Mouse (Mus musculus): ENCODE measurements around the gene Clasp1. TPM values are rescaled to one million over a fixed set of nuclear protein-coding genes. Genes with fewer than 3 reads are reported as not detected.
A peak's percentile ranks its signal among the peaks of the same experiment; 100 is the strongest.

The Clasp1 gene
- polyA plus RNA-seq, 1 experiment from 2014 or later: 38.2 TPM

- Histone ChIP-seq H3K27ac (ENCODE audit: low read length) (no peak overlapping the region), H3K9me3 (ENCODE audit: low read length) (no peaks in the 10 kb centered on the region), H3K4me3 (ENCODE audit: low read length) (no peak overlapping the region), H3K4me1 (ENCODE audit: insufficient read depth, low read length) (peaks cover 6% of the 10 kb centered on the region; the same call in 1 of the 2 replicates), H3K36me3 (ENCODE audit: insufficient read depth, low read length) (peaks cover 13% of the 10 kb centered on the region; the same call in 1 of the 2 replicates), H3K4me2 (replicated peaks; ENCODE audit: low read depth, low read length) (no peak overlapping the region), H3K9ac (replicated peaks; ENCODE audit: low read length) (peak overlapping the region; percentile 6; the same call in 1 of the 2 replicates), H3K27me3 (ENCODE audit: insufficient read depth, low read length) (no peaks in the 10 kb centered on the region)
- no peak for ATAC-seq (ENCODE audit: low FRiP score, low TSS enrichment)
- 72% methylated on average over 6 of the region's 6 CpGs for WGBS
These were observed 92.8 kb downstream of the Clasp1 start for GRCm38 (mm10) chr1:118481703-118482102.

DNA sequence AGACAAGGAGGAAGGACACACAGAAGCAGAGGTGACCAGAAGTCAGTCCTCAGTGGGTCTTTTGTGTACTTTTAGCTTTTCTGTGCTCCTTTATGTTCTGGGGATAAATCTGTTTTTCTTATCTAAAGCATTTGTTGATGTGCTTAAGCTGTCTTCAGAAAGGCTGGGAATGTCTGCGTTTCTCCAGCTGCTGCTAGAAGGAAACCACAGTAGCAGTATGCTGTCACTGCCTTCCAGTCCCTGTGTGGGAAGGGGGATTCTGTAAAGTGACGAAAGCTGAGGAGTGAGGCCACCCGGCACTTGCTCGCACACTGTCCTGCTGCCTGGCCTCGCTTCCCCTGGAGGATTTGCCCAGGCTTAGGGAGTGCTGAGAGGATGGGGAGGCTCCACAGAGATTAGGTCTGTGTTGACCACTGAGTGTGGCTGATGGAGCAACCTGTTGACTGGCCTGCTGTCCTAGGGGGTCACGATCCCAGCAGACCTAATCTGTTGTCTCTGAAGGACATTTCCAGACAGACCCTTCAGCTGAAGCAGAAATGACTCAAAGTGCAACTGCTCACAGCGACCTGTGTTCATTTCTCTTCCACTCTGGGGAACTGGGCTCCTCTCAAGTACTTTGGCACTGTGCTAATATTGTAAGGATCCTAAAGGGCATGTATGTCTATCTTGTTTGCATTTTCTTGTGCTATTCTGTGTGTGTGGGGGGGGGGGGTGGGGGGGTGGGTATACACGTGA, 93.6 kb downstream of the Clasp1 start:
- H3K4me2 ChIP-seq (replicated peaks; ENCODE audit: low read depth, low read length): no peak overlapping the region
- peaks cover 13% of the 10 kb centered on the region; the same call in 1 of the 2 replicates for H3K36me3 ChIP-seq (ENCODE audit: insufficient read depth, low read length)
- H3K4me1 ChIP-seq (ENCODE audit: insufficient read depth, low read length): peaks cover 6% of the 10 kb centered on the region; the same call in 1 of the 2 replicates
- H3K9me3 ChIP-seq (ENCODE audit: low read length): no peaks in the 10 kb centered on the region
- no peak overlapping the region for H3K4me3 ChIP-seq (ENCODE audit: low read length)
- H3K27me3 ChIP-seq (ENCODE audit: insufficient read depth, low read length): no peaks in the 10 kb centered on the region
- H3K27ac ChIP-seq (ENCODE audit: low read length): no peak overlapping the region
- no peak for ATAC-seq (ENCODE audit: low FRiP score, low TSS enrichment)
- WGBS: 81% methylated on average over 8 of the region's 8 CpGs
- H3K9ac ChIP-seq (replicated peaks; ENCODE audit: low read length): no peak overlapping the region

GRCm38 (mm10) chr1:118483504-118484096, 94.7 kb downstream of the Clasp1 start:
- no peak overlapping the region for H3K27ac ChIP-seq (ENCODE audit: low read length)
- no peak overlapping the region for H3K4me2 ChIP-seq (replicated peaks; ENCODE audit: low read depth, low read length)
- ATAC-seq (ENCODE audit: low FRiP score, low TSS enrichment): no peak
- no peak overlapping the region for H3K4me3 ChIP-seq (ENCODE audit: low read length)
- peaks cover 13% of the 10 kb centered on the region; the same call in 1 of the 2 replicates for H3K36me3 ChIP-seq (ENCODE audit: insufficient read depth, low read length)
- no peak overlapping the region for H3K9ac ChIP-seq (replicated peaks; ENCODE audit: low read length)
- H3K9me3 ChIP-seq (ENCODE audit: low read length): no peaks in the 10 kb centered on the region
- WGBS: 73% methylated on average over 6 of the region's 6 CpGs
- no peaks in the 10 kb centered on the region for H3K27me3 ChIP-seq (ENCODE audit: insufficient read depth, low read length)
- peaks cover 6% of the 10 kb centered on the region; the same call in 1 of the 2 replicates for H3K4me1 ChIP-seq (ENCODE audit: insufficient read depth, low read length)

- Histone ChIP-seq H3K4me3 (ENCODE audit: low read length) (no peak overlapping the region), H3K4me2 (replicated peaks; ENCODE audit: low read depth, low read length) (no peak overlapping the region), H3K9me3 (ENCODE audit: low read length) (no peaks in the 10 kb centered on the region), H3K27me3 (ENCODE audit: insufficient read depth, low read length) (no peaks in the 10 kb centered on the region), H3K9ac (replicated peaks; ENCODE audit: low read length) (no peak overlapping the region), H3K4me1 (ENCODE audit: insufficient read depth, low read length) (peaks cover 6% of the 10 kb centered on the region; the same call in 1 of the 2 replicates), H3K27ac (ENCODE audit: low read length) (no peak overlapping the region), H3K36me3 (ENCODE audit: insufficient read depth, low read length) (0 out of 2 replicates have a peak, but pooled peaks cover 6% of the 10 kb centered on the region)
- no peak for ATAC-seq (ENCODE audit: low FRiP score, low TSS enrichment)
- WGBS: 83% methylated on average over 3 of the region's 3 CpGs
These were observed 96.7 kb downstream of the Clasp1 start for GRCm38 (mm10) chr1:118485572-118485971.

DNA sequence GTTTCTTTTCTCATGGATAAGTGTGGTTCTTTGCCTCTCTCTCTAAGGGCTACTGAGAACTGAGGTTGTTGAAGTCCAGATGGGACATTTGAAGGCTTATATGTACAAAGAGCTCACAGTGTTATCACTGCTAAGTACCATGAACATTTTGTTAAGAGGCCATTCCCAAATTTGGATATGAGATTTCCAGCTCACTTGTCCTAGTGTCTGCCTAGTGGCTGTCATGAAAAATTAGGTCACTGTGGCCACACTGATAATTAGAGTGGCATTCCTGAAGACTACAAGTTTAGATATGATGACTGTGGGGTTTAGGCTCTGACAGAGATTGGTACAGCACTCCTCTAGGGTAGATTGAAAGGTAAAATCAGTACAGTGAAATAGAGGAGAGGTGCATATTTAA, 97.2 kb downstream of the Clasp1 start:
- Histone ChIP-seq H3K36me3 (ENCODE audit: insufficient read depth, low read length) (0 out of 2 replicates have a peak, but pooled peaks cover 6% of the 10 kb centered on the region), H3K27me3 (ENCODE audit: insufficient read depth, low read length) (no peaks in the 10 kb centered on the region), H3K4me3 (ENCODE audit: low read length) (no peak overlapping the region), H3K4me1 (ENCODE audit: insufficient read depth, low read length) (peaks cover 6% of the 10 kb centered on the region; the same call in 1 of the 2 replicates), H3K9me3 (ENCODE audit: low read length) (no peaks in the 10 kb centered on the region), H3K27ac (ENCODE audit: low read length) (no peak overlapping the region), H3K4me2 (replicated peaks; ENCODE audit: low read depth, low read length) (no peak overlapping the region), H3K9ac (replicated peaks; ENCODE audit: low read length) (no peak overlapping the region)
- no peak for ATAC-seq (ENCODE audit: low FRiP score, low TSS enrichment)

GRCm38 (mm10) chr1:118492811-118493210, 104.0 kb downstream of the Clasp1 start:
- H3K9ac ChIP-seq (replicated peaks; ENCODE audit: low read length): no peak overlapping the region
- peaks cover 3% of the 10 kb centered on the region; the same call in 1 of the 2 replicates for H3K36me3 ChIP-seq (ENCODE audit: insufficient read depth, low read length)
- no peak overlapping the region for H3K4me2 ChIP-seq (replicated peaks; ENCODE audit: low read depth, low read length)
- H3K4me3 ChIP-seq (ENCODE audit: low read length): no peak overlapping the region
- WGBS: 83% methylated on average over 3 of the region's 3 CpGs
- H3K9me3 ChIP-seq (ENCODE audit: low read length): no peaks in the 10 kb centered on the region
- no peaks in the 10 kb centered on the region for H3K4me1 ChIP-seq (ENCODE audit: insufficient read depth, low read length)
- H3K27me3 ChIP-seq (ENCODE audit: insufficient read depth, low read length): no peaks in the 10 kb centered on the region
- no peak overlapping the region for H3K27ac ChIP-seq (ENCODE audit: low read length)
- ATAC-seq (ENCODE audit: low FRiP score, low TSS enrichment): no peak

- no peak overlapping the region for H3K9ac ChIP-seq (replicated peaks; ENCODE audit: low read length)
- peaks cover 18% of the 10 kb centered on the region; the same call in 1 of the 2 replicates for H3K36me3 ChIP-seq (ENCODE audit: insufficient read depth, low read length)
- H3K4me3 ChIP-seq (ENCODE audit: low read length): no peak overlapping the region
- WGBS: 98% methylated on average over 9 of the region's 9 CpGs
- no peaks in the 10 kb centered on the region for H3K4me1 ChIP-seq (ENCODE audit: insufficient read depth, low read length)
- H3K27me3 ChIP-seq (ENCODE audit: insufficient read depth, low read length): no peaks in the 10 kb centered on the region
- no peaks in the 10 kb centered on the region for H3K9me3 ChIP-seq (ENCODE audit: low read length)
- H3K4me2 ChIP-seq (replicated peaks; ENCODE audit: low read depth, low read length): no peak overlapping the region
- ATAC-seq (ENCODE audit: low FRiP score, low TSS enrichment): no peak
- H3K27ac ChIP-seq (ENCODE audit: low read length): no peak overlapping the region
These were observed 105.7 kb downstream of the Clasp1 start for GRCm38 (mm10) chr1:118494551-118494950.

GRCm38 (mm10) chr1:118498311-118498710, 109.5 kb downstream of the Clasp1 start:
- H3K27me3 ChIP-seq (ENCODE audit: insufficient read depth, low read length): no peaks in the 10 kb centered on the region
- no peak overlapping the region for H3K9ac ChIP-seq (replicated peaks; ENCODE audit: low read length)
- H3K4me2 ChIP-seq (replicated peaks; ENCODE audit: low read depth, low read length): no peak overlapping the region
- H3K27ac ChIP-seq (ENCODE audit: low read length): no peak overlapping the region
- peaks cover 53% of the 10 kb centered on the region; the same call in 1 of the 2 replicates for H3K36me3 ChIP-seq (ENCODE audit: insufficient read depth, low read length)
- no peak overlapping the region for H3K4me3 ChIP-seq (ENCODE audit: low read length)
- peak; percentile 80; the same call in 1 of the 2 replicates for ATAC-seq (ENCODE audit: low FRiP score, low TSS enrichment)
- H3K9me3 ChIP-seq (ENCODE audit: low read length): no peaks in the 10 kb centered on the region
- WGBS: 77% methylated on average over 5 of the region's 5 CpGs
- H3K4me1 ChIP-seq (ENCODE audit: insufficient read depth, low read length): no peaks in the 10 kb centered on the region

- Histone ChIP-seq H3K27ac (ENCODE audit: low read length) (no peak overlapping the region), H3K9ac (replicated peaks; ENCODE audit: low read length) (no peak overlapping the region), H3K36me3 (ENCODE audit: insufficient read depth, low read length) (peaks cover 69% of the 10 kb centered on the region), H3K9me3 (ENCODE audit: low read length) (no peaks in the 10 kb centered on the region), H3K4me2 (replicated peaks; ENCODE audit: low read depth, low read length) (no peak overlapping the region), H3K27me3 (ENCODE audit: insufficient read depth, low read length) (no peaks in the 10 kb centered on the region), H3K4me1 (ENCODE audit: insufficient read depth, low read length) (no peaks in the 10 kb centered on the region), H3K4me3 (ENCODE audit: low read length) (no peak overlapping the region)
- 93% methylated on average over 11 of the region's 11 CpGs for WGBS
- ATAC-seq (ENCODE audit: low FRiP score, low TSS enrichment): no peak
These were observed 111.7 kb downstream of the Clasp1 start for GRCm38 (mm10) chr1:118500606-118501005.

DNA sequence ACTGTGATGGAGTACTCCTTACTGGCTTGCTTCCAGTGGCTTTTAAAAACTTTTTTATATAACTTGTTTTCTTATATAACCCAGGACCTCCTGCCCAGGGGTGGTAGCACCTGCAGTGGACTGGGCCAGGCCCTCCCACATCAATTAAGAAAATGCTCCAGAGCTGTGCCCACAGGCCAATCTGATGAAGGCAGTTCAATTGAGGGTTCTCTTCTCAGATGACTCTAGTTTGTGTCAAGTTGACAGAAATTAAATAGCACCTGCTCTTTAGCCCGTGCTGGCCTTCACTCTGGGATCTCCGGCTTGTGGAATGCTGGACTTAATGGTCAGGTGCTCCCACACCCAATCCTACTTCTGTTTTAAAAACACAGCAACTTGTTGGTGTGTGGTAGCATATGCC, 112.8 kb downstream of the Clasp1 start:
- Histone ChIP-seq H3K27ac (ENCODE audit: low read length) (no peak overlapping the region), H3K9me3 (ENCODE audit: low read length) (no peaks in the 10 kb centered on the region), H3K27me3 (ENCODE audit: insufficient read depth, low read length) (no peaks in the 10 kb centered on the region), H3K4me2 (replicated peaks; ENCODE audit: low read depth, low read length) (no peak overlapping the region), H3K9ac (replicated peaks; ENCODE audit: low read length) (no peak overlapping the region), H3K4me3 (ENCODE audit: low read length) (no peak overlapping the region), H3K36me3 (ENCODE audit: insufficient read depth, low read length) (peaks cover 79% of the 10 kb centered on the region), H3K4me1 (ENCODE audit: insufficient read depth, low read length) (no peaks in the 10 kb centered on the region)
- ATAC-seq (ENCODE audit: low FRiP score, low TSS enrichment): no peak
- WGBS: 65% methylated on average over 2 of the region's 2 CpGs

Data from kidney, embryonic 16.5 days (tissue).